Mouse (Mus musculus): ENCODE results near the gene Prap1.

DNA sequence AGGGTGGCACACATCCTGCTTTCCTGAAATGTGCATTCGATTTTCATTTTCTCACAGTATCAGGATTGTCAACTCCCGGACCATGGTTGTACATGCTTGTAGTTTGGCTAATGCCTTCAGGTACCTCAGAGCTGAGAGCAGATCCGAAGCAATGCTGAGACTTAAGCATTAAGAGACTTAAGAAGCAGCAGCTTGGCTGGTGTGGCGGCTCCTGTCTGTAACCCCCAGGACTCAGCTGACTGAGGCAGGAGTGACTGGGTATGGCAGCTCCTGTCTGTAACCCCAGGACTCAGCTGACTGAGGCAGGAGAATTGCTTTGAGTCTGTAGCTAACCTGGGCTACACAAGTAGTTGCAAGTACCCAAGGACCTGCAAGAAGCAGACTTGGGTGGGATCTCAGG lies 47.6 kb upstream of the Prap1 start:
- no peak for TF ChIP-seq CTCF (IDR thresholded peaks at IDR 0.05; ENCODE audit: control insufficient read depth, insufficient read depth, insufficient read length)
- no peak for TF ChIP-seq MAX (IDR thresholded peaks at IDR 0.05)
- no peak for TF ChIP-seq CEBPB (IDR thresholded peaks at IDR 0.05; ENCODE audit: low read depth)
- no peak for TF ChIP-seq USF1 (IDR thresholded peaks at IDR 0.05; ENCODE audit: low read depth)
- TF ChIP-seq MYOG (IDR thresholded peaks at IDR 0.05; ENCODE audit: control insufficient read depth, extremely low read depth, insufficient read length), result no peak

Data from C2C12 (cell line).